Mouse (Mus musculus) embryonic fibroblast, embryonic 13.5 days (primary cell): Measurements from ENCODE around the gene Iscu.

Experiments used
- CTCF ChIP-seq: IDR thresholded peaks from 2 replicates; pipeline ENCODE4 v1.5.1; 2011; ENCODE audit warnings: mild to moderate bottlenecking, control low read depth, low read length, moderate library complexity, borderline replicate concordance; ENCODE audit not compliant: insufficient read depth
- POLR2A ChIP-seq: IDR thresholded peaks from 2 replicates; pipeline ENCODE4 v1.6.1; 2011; ENCODE audit warnings: low read depth, mild to moderate bottlenecking, control low read depth, low read length, moderate library complexity

DNA sequence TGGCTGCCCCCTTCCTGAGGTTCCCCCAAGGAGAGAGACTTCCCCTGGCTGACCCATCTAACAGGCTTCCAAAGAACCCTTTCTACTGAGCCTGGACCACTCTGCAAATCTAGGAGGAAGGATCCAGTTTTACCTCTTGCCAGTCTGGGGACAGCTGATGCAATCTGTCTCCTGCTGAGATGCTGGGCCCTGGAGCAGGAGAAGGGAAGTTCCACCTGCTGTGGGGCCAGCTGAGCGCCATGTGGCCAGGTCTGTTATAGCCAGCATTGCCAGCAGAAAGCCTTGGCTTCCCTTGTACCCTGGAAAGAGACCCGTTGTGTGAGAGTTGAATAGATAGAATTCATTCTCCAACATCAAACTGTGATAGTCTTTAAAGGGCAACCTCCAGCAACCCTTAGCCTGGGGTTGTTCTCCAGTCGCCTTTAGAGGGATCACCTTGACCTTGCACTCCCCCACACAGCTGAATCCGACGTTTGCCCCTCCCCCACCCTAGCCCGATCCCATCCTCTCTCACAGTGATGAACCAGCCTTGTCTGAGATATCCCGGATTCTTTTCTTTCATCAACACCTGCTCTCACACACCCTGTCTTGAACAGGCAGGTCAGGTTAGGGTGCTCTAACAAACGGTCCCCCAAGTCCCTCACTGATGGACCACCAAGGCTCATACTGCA is 48.8 kb upstream of the Iscu start:
- TF ChIP-seq CTCF (no peak), POLR2A (no peak)
